31 mouse cellular contexts compared by ENCODE assay signal in genomic region chr12:39070331-39071045, GRCm38 (mm10).
"Had no signal": no experiment of that assay in that cellular context is flagged by ENCODE, and none has a peak within 500 bp of the region (broad histone marks: within the 10 kb centered on the region; RNA-seq: fewer than 3 reads in every experiment).

No protein-coding gene starts in this region.

- H3K27ac ChIP-seq: limb, embryonic 10.5 days; limb, embryonic 12.5 days; limb, embryonic 13.5 days; limb, embryonic 15.5 days; liver, embryonic 12.5 days; liver, embryonic 13.5 days; liver, embryonic 14.5 days; liver, embryonic 15.5 days; lung, embryonic 15.5 days; macrophage; midbrain, embryonic 10.5 days; midbrain, embryonic 12.5 days; midbrain, embryonic 13.5 days; midbrain, embryonic 15.5 days; neural tube, embryonic 12.5 days had no signal

- H3K9me3 ChIP-seq: limb, embryonic 10.5 days; limb, embryonic 12.5 days; limb, embryonic 13.5 days; limb, embryonic 15.5 days; liver, embryonic 12.5 days; liver, embryonic 13.5 days; liver, embryonic 15.5 days; lung, embryonic 15.5 days; megakaryocyte, embryonic 14.5 days; midbrain, embryonic 10.5 days; midbrain, embryonic 12.5 days; midbrain, embryonic 13.5 days; midbrain, embryonic 15.5 days; neural tube, embryonic 12.5 days had no signal

- H3K9ac ChIP-seq: limb, embryonic 12.5 days; limb, embryonic 13.5 days; limb, embryonic 15.5 days; liver, embryonic 12.5 days; liver, embryonic 13.5 days; liver, embryonic 14.5 days; liver, embryonic 15.5 days; liver, postnatal 0 days; lung, embryonic 14.5 days; lung, embryonic 15.5 days; midbrain, embryonic 12.5 days; midbrain, embryonic 13.5 days; midbrain, embryonic 15.5 days; neural tube, embryonic 12.5 days had no signal

- DNase-seq: left cerebral cortex, postnatal 4 days; liver; liver, embryonic 13.5 days; liver, postnatal 0 days; lung, adult 2 months; lung, embryonic 14.5 days; lung, postnatal 10 days; lung, postnatal 14 days; lung, postnatal 36 days; lung, postnatal 4 days; midbrain, embryonic 14.5 days had no signal

- H3K4me1 ChIP-seq: liver, embryonic 12.5 days; liver, embryonic 13.5 days; liver, embryonic 15.5 days; lung, embryonic 15.5 days; megakaryocyte, embryonic 14.5 days; midbrain, embryonic 10.5 days; midbrain, embryonic 12.5 days; midbrain, embryonic 13.5 days; midbrain, embryonic 15.5 days; neural tube, embryonic 12.5 days had no signal

- H3K36me3 ChIP-seq: limb, embryonic 10.5 days; limb, embryonic 12.5 days; limb, embryonic 13.5 days; limb, embryonic 15.5 days; liver, embryonic 12.5 days; liver, embryonic 13.5 days; liver, embryonic 15.5 days; lung, embryonic 15.5 days; midbrain, embryonic 10.5 days; midbrain, embryonic 12.5 days; midbrain, embryonic 13.5 days; midbrain, embryonic 15.5 days; neural tube, embryonic 12.5 days had no signal

- H3K4me3 ChIP-seq: limb, embryonic 10.5 days; limb, embryonic 12.5 days; limb, embryonic 13.5 days; limb, embryonic 15.5 days; liver, embryonic 12.5 days; liver, embryonic 13.5 days; liver, embryonic 15.5 days; lung, embryonic 15.5 days; megakaryocyte, embryonic 14.5 days; midbrain, embryonic 10.5 days; midbrain, embryonic 12.5 days; midbrain, embryonic 13.5 days; midbrain, embryonic 15.5 days; myocyte; neural tube, embryonic 12.5 days had no signal

- H3K27me3 ChIP-seq: limb, embryonic 12.5 days; limb, embryonic 13.5 days; limb, embryonic 15.5 days; liver, embryonic 12.5 days; liver, embryonic 13.5 days; liver, embryonic 15.5 days; lung, embryonic 15.5 days; megakaryocyte, embryonic 14.5 days; midbrain, embryonic 12.5 days; midbrain, embryonic 13.5 days; midbrain, embryonic 15.5 days; neural tube, embryonic 12.5 days had no signal

- ATAC-seq: liver, embryonic 12.5 days; liver, postnatal 0 days; lung, postnatal 0 days; midbrain, embryonic 13.5 days; midbrain, embryonic 15.5 days; midbrain, embryonic 16.5 days had no signal

- H3K4me2 ChIP-seq: limb, embryonic 12.5 days; limb, embryonic 13.5 days; limb, embryonic 15.5 days; liver, embryonic 11.5 days; liver, embryonic 12.5 days; liver, embryonic 13.5 days; liver, embryonic 15.5 days; lung, embryonic 14.5 days; lung, embryonic 15.5 days; midbrain, embryonic 11.5 days; midbrain, embryonic 12.5 days; midbrain, embryonic 13.5 days; midbrain, embryonic 15.5 days; neural tube, embryonic 12.5 days had no signal
